Mouse (Mus musculus) embryo, embryonic 10 days (tissue): ENCODE measurements around the gene Mt4.

Experiments used
- DNase-seq: peaks from one replicate; pipeline ENCODE4 v3.0.0-alpha.2; 2015; ENCODE audit warnings: low spot score

The Mt4 gene

DNA sequence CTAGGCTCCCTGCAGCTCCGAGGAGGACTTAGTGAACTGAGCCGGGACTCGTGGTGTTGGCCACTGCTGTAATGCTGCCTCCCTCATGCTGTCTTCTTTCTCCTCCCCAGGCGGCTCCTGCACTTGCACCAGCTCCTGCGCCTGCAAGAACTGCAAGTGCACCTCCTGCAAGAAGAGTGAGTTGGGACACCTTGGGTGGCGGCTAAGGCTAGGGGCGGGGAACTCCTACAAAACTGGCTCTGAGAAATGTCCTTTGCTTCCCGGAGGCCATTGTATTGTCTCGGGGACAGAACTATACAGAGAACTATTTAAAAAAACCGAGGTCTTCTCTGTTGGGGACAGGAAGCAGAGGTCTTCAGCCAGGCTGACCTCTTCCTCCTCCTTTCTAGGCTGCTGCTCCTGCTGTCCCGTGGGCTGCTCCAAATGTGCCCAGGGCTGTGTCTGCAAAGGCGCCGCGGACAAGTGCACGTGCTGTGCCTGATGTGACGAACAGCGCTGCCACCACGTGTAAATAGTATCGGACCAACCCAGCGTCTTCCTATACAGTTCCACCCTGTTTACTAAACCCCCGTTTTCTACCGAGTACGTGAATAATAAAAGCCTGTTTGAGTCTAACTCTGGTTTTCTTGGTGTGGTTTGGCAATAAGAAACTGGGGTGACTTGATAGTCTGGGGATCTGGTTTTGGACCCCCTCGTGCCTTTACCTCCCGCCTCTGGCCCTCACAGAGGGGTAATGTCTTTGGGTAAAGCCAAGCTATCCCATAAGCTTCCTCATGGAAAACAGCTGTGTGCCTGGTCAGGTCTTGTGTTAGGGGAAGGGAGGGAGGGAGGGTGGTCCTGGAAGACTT lies 42.9 kb downstream of the Mt4 start:
- DNase-seq: peak; percentile 51

DNA sequence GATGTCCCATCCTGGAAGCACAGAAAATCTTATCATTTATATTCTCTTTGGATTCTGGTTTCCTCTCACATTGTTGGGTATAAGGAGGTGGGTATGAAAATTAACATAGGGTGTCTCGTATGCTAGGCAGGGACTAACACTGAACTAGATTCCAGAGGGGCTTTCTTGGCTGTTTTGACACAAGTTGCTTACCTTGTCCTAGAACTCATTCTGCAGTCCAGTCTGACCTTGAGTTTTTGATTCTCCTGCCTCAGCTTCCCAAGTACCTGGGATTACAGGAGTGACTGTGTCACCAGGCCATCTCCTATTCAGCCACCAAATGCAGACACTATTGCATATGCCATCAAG lies 43.5 kb downstream of the Mt4 start:
- DNase-seq: no peak

DNA sequence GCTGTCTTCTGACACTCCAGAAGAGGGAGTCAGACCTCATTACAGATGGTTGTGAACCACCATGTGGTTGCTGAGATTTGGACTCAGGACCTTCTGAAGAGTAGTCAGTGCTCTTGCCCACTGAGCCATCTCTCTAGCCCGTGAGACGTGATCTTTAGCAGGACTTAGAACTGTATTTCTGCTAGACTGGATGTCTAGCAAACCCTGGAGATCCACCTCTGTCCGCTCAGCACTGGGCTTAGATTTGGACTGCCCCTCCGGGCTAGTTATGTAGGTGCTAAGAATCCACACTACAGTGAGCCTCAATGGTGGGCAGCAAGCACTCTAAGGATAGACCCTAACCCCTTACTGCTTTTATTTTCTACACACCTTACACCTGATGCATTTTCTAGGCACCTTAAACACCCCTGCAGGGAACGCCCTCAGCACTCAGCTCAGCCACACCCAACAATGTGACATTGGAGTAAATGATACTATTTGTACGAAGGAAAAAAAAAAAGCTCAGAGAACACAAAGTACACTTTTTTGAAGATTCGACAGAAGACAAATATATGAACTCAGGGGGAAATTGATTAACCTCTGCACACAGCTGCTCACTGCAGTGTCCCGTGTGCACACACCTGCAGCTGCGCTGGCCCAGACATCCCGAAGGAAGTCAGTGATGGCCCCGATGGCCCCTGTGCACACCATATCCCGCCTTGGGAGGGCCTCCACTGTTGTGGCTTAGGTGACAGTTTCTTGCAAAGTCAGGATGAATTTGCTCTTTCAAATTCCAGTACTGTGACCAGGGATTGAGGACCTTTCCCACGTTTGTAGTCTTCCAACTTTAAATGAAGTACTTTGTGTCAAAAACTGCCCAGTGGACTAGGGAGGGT lies 45.3 kb downstream of the Mt4 start:
- DNase-seq: no peak

DNA sequence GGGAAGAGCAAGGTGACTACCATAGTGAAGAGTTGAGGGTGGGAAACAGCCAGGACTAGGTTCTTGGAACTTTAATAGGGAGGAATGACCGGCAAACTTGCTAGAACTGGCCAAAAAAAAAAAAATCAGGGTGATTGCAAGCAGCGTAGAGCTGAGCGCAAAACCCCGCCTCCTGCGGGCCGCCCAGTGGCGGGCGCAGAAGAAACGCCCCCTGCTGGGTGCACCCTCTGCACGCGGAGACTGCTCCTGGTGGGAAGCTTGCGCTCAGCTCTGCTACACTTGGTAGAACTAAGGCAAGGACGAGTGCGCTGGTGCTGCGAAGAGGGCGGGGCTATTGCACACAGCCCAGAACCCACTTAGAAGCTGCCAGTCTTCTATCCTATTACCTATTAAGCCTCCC lies 46.1 kb downstream of the Mt4 start:
- DNase-seq: peak; percentile 78

DNA sequence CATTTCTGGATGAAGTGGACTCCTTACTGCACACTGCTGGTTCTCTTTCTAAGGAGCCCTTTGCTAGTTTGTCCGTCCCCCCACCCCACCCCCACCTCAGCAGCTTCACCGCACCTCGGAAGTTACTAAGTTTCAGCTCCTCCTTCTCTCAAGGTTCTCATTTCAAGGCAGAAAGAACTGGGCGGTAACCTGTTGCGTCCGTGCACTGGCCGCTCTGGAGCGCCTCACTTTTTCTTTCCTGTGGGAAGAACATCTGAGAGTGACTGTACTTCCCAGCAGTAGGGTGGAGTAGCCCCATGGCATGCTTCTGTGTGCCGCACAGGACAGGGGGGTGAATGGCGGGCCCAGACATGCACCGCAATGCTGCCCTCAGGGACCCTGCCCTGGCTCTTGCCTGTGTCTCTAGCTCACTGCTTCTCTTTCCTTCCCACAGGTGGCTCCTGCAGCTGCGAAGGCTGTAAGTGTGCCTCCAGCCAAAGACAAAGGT lies 47.4 kb downstream of the Mt4 start:
- no peak for DNase-seq

DNA sequence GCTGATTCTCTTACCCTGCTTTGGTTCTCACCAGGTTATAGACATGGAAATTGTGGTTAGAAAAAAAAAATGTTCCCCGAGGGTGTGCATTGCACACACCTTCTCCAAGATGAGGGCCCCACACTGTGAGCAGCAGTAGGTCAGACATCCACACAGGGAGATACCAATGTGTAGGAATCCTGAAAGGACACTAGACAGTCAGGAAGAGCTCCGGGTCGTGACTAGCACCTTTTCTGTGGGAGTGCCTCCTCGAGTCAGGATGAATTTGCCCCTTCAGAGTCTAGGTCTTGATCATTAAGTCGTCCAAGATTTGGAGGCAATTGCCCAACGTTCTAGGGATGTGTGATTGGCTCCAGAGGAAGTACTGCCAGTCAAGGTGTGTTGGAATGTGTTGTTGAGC lies 48.8 kb downstream of the Mt4 start:
- no peak for DNase-seq

DNA sequence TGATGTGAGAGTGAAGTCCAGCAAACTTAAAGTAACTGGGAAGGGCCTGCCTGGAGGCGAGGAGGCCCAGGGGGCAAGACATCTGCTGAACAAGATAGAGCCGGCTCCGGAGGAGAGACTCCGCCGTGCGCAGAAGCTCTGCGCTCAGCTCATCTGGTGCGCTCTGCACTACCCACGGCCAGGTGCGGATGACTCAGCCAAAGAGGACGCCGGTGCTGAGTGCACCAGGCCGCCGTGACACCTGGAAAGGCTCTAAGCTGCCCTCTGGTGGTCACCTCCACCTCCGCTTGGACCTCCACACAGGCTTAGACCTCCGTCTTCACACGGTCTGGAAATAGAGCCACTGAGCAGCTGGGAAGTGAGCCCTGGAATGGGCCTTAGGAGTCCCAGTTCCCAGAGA lies 49.5 kb downstream of the Mt4 start:
- DNase-seq: peak; percentile 84

DNA sequence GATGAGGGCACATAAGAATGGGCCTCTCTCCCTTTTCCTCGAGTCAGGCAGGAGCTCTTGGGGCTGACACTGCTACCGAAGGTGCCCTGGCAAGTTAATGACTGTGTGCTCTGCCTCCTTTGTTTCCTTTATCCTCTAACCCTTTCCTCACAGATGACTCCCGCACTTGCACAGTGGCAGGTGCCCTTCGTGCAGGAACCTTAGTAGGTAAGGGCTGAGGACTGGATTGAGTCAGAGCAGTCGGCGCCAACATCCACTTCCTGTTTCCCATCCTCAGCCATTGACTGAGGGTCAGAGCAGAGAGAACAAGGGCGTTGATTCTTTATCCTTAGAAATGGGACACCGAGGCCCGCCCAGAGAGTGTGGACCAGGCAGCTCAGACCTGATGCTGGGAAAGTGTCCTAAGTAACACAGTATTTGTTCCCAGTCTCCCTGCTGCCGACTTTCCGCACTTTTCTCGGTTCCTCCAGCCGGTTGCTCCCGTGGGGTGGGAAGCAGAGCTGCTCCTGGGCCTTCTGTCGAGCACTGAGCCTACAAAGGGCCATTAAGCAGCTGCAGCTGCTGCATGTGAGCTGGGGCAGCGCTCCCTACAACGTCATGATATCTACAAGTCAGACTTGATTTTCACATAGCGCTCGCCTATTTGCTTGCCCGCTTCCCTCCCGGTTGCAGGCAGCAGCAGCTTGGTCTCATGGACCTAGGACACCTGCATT lies 50.4 kb downstream of the Mt4 start:
- no peak for DNase-seq
